Mouse (Mus musculus) lung, postnatal 10 days (tissue): ENCODE results near the gene Agk.
A peak's percentile ranks its signal among the peaks of the same experiment; 100 is the strongest.

ENCODE experiments used
- DNase-seq: peaks from one replicate; pipeline ENCODE4 v3.0.0; 2021

Agk gene

GRCm38 (mm10) chr6:40413565-40413964 lies 88.6 kb downstream of the Agk start:
- no peak for DNase-seq

- no peak for DNase-seq
Measured at GRCm38 (mm10) chr6:40415799-40416198, 90.8 kb downstream of the Agk start.

DNA sequence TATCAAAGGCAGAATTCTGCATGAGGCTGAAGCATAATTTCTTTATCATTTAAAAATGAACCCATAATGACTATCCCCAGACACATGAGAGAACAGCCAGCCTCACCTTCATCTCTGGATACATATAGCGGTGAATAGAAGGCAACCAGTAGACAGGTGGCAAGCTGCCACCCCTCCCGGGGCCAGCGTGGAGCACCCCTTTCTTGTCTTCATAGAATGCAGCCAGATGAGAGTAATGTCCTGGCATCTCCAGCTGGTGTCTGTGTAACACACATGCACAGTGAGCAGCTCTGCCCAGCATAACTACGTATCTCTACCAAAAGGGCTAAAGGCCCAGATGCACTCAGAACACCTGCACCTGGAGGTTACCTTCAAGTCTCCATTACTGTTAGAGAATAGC lies 93.4 kb downstream of the Agk start:
- no peak for DNase-seq

DNA sequence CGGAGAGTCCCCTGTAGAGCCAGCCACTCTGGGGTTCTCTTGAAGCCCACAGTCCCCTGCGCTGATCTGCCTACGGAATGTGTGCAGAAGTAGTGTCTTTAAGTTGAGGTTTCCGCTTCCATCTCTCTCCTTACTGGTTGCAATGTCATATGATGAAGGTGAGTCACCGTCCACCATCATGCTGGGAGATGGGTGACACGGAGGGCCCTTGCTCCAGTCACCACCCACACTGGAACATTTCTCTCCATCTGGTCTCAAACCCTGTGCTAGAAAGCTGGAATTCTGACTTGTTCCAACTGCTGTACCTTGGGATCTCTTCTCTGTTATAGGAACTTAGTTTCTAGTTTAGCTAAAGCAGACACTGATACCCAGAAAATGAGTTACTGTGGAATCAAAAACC lies 96.1 kb downstream of the Agk start:
- no peak for DNase-seq

- DNase-seq, result peak; percentile 5
Measured at GRCm38 (mm10) chr6:40423013-40423412, 98.0 kb downstream of the Agk start.

DNA sequence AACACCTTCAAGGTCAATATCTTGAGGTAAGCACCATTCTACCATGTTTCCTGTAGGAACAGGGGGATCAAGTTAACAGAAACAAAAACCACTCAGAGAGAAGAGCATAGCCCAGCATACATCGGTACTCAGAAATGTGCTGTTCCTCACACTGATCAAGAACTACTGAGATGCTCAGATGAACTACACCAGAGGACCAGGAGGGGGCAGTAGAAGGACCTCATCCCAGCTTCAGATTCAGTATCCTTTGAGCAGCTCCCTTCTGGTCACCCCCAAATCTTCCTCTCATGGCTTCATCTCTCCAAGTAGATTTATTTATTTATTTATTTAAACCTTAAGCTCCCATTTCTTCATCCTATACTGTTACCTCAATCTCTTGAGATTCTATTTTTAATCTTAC lies 98.8 kb downstream of the Agk start:
- DNase-seq, result peak; percentile 68

GRCm38 (mm10) chr6:40427441-40427840 lies 102.5 kb downstream of the Agk start:
- no peak for DNase-seq

GRCm38 (mm10) chr6:40428696-40429095 lies 103.7 kb downstream of the Agk start:
- no peak for DNase-seq

- peak; percentile 18 for DNase-seq
Measured at GRCm38 (mm10) chr6:40429521-40429931, 104.6 kb downstream of the Agk start.

DNA sequence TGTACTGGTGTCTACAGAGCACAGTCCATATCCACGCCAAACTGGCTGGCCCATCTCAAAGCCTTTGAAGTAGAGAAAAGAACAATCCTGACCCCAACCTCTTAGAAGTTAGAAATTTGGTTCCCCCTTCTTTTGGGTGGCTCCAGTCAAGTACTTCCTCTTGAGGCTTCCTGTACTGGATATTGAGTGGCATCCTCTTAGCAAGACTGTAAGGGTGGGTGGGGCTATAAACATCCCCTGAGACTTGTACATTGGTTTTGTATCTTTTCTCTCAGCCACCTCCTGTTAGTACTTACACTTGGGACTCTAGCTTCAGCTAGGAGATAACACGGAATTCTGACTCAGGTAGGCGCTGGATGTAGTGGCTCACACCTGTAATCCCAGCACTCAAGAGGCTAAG lies 105.3 kb downstream of the Agk start:
- DNase-seq, result peak; percentile 24

GRCm38 (mm10) chr6:40430878-40431277 lies 105.9 kb downstream of the Agk start:
- DNase-seq, result no peak

- DNase-seq, result peak; percentile 18
Measured at GRCm38 (mm10) chr6:40431356-40431755, 106.4 kb downstream of the Agk start.

GRCm38 (mm10) chr6:40431812-40432211 lies 106.8 kb downstream of the Agk start:
- DNase-seq, result no peak

GRCm38 (mm10) chr6:40432346-40433275 lies 107.6 kb downstream of the Agk start:
- no peak for DNase-seq

GRCm38 (mm10) chr6:40434697-40435096 lies 109.7 kb downstream of the Agk start:
- no peak for DNase-seq

DNA sequence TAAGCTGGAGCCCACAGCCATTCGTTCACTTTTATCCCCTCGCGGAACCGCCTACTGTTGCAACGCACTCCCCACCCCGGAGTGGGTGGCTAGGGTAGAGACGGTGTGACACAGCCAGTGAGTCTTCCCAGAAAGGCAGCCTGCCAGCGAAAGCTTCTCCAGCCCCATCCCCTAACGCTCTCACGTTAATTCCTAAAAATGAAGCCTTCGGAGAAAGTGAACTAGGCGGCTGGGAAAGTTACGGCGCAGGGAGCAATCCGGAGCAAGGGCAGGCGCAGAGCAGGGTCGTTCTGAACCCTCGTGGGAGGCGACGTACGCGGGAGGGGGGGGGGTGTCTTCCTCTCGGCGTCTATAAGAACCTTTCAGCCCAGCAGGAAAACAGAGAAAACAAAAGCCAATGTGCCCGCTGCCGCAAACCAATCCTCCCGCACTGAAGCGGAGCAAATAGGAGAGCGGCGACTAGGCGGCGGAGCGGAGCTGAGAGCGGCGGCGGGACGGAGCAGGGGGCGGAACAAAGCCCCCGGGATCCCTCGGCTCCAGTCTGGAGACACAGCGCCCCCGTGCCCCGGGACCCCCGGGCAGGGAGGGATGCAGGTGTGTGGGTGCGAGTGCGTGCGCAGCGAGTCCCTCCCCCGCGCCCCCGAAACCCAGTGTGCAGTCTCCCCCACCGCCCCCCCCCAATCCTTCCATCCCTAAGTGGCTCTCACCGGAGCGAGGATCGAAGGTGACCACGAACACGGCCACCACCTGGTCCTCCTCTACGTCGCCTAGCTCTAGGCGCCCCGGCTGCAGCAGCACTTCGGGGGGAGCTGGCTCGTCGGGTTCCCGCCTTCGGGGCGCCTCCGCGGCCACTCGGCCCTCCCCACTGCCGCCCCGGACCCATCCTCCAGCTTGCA lies 110.4 kb downstream of the Agk start:
- DNase-seq, result peak; percentile 49

DNA sequence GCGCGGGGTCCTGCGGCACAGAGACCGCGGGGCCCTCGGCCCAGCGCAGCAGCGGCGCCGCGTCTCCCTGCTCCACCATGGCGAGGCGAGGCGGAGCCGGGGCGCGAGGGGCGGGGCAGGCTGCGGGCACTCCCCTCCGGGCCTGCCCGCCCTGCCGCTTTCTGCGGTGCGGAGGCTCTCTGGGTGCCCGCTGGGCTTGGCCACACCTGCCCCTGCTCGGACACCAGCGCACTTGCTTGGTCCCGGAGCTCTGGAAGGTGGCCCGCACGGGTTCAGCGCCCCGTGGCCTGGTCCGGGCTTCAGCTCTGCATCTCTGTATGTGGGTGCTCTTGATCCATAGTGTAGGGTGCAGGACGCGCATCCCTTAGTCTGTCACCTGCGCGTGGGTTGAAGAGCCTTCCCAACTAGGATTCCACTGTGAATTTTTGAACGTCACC lies 111.1 kb downstream of the Agk start, which contains the start of gene E330009J07Rik:
Gene E330009J07Rik, minus strand, starts transcription at position 89 of the 437 bp plus-strand sequence.
- peak; percentile 90 for DNase-seq

DNA sequence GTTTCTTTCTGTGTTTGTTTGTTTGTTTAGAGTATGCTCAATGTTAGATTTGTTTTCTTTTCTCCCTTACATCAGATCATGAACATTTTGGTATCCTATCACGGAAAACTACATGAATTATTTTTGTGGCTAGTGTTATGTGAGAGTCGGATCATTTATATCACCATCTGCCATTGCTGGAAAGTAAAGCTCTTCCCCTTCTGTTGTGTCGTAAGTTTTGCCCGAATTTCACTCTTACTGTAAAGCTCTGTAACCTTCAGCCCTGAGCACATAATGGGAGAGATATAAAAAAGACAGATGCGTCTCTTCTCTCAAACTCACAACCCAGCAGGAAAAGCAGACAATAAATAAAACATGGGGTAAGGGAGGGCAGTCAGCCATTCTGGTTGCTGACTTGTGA lies 114.0 kb downstream of the Agk start, which contains the start of gene Wee2:
Gene Wee2, plus strand, starts transcription at position 153 of the 400 bp plus-strand sequence.
- DNase-seq, result no peak

GRCm38 (mm10) chr6:40439731-40440130 lies 114.8 kb downstream of the Agk start:
- no peak for DNase-seq

DNA sequence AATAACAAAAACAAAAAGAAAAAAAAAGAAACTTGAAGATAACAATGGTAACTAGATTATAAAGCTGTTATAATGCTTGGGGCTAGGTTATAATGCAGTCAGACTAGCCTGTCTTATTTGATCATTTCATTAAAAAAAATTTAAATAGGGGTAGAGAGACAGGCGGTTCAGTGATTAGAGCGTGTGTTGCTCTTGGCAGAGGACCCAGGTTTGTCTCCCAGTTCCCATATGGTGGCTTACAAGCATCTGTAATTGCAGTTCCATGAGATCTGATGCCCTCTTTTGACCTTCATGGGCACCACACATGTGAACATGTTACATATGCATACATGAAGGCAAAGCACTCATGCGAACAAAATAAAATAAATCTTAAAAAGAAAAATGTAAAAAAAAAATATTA lies 116.3 kb downstream of the Agk start:
- DNase-seq, result no peak

DNA sequence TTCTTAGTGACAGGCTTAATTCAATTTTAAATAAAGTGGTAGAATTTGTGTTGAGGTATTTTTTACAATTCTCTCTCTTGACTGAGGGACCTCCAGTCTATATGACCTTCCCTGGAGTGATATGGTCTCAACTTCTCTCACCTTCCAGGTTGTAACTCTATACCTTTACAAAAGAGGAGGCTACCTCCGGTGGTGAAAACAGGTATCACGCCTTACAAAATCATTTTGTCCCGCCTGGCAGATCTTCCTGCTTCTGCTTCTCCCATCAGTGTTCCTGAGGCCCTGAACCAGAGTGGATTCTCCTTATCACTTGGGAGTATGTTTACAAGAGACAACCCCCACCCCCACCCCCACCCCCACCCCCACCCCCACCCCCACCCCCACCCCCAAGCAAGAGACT lies 116.8 kb downstream of the Agk start:
- DNase-seq, result no peak

DNA sequence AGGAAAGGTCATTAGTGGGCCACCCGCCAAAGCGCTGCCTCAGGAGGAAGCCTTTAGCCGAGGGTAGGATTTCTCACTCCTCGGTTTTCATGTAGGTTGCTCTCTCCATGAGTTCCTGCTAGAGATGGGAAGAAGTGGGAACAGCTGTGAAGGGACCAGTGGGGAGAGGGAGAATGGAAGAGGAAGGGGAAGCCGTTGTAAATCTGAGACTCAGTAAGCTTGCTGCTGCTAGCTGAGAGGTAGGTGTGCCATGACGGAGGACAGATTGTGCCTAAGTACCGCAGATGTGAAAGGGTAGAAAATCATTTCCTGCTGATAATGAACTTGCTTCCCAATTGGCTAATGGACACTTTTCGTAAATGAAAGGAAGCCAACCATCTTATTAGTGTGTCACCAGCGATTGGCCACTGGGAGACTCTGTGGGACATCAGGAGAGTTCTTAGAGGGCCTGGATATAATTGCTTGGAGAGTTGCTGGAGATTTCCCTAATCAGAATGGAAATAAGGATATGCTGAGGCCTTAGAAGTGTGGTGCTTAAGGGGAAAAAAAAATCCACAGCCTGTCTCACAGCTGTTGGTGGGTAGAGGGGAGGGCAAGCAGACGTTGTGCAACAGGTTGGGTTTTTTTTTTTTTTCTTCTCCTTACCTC lies 118.4 kb downstream of the Agk start:
- no peak for DNase-seq
